Mouse (Mus musculus) limb, embryonic 12.5 days (tissue): ENCODE data around the gene Wwc2. TPM values are rescaled to one million over a fixed set of nuclear protein-coding genes. Genes with fewer than 3 reads are reported as not detected.

ENCODE experiments used
- ATAC-seq: fragments of 200-750 bp; cut with Nextera tagmentation; 2 replicates; pipeline ENCODE4 v1.8.0; 2017; ENCODE audit warnings: low read depth, moderate TSS enrichment; ENCODE audit not compliant: insufficient number of reproducible peaks, insufficient read depth, low FRiP score, low TSS enrichment
- H3K27ac ChIP-seq: fragments of 300-500 bp; sonication (generic); 2 replicates; pipeline ENCODE4 v1.5.1; 2016; ENCODE audit warnings: mild to moderate bottlenecking, moderate library complexity
- H3K27me3 ChIP-seq: fragments of 300-500 bp; sonication (generic); 2 replicates; pipeline ENCODE4 v1.6.1; 2016; ENCODE audit warnings: mild to moderate bottlenecking, moderate library complexity
- H3K36me3 ChIP-seq: fragments of 300-500 bp; sonication (generic); 2 replicates; pipeline ENCODE4 v1.6.1; 2016; ENCODE audit warnings: mild to moderate bottlenecking, moderate library complexity
- H3K4me1 ChIP-seq: fragments of 300-500 bp; sonication (generic); replicated peaks from 2 replicates; pipeline ENCODE4 v1.6.1; 2016
- H3K4me2 ChIP-seq: fragments of 300-500 bp; sonication (generic); 2 replicates; pipeline ENCODE4 v1.6.1; 2016; ENCODE audit warnings: mild to moderate bottlenecking, moderate library complexity
- H3K4me3 ChIP-seq: fragments of 300-500 bp; sonication (generic); replicated peaks from 2 replicates; pipeline ENCODE4 v1.5.1; 2016; ENCODE audit warnings: mild to moderate bottlenecking
- H3K9ac ChIP-seq: fragments of 300-500 bp; sonication (generic); replicated peaks from 2 replicates; pipeline ENCODE4 v1.6.1; 2016; ENCODE audit warnings: mild to moderate bottlenecking, moderate library complexity
- H3K9me3 ChIP-seq: fragments of 300-500 bp; sonication (generic); 2 replicates; pipeline ENCODE4 v1.6.1; 2016; ENCODE audit warnings: mild to moderate bottlenecking, moderate library complexity
- WGBS: fragments of 180-500 bp; shearing (Covaris S2); methylation state at CpG from one replicate; pipeline ENCODE4 v1.1.7; 2016; 5-methylcytosine and 5-hydroxymethylcytosine counted together
- polyA plus RNA-seq: library from polyadenylated mRNA; unstranded; fragments of >200 nt; fragmentation: Nextera tagmentation; extraction: Ambion mirVana; gene quantifications from 2 replicates; pipeline ENCODE4 v1.2.1, GENCODE M21; 2016

Wwc2 gene
- polyA plus RNA-seq, 1 experiment from 2014 or later = 17.0 TPM

- no peaks in the 10 kb centered on the region for H3K36me3 ChIP-seq
- no peaks in the 10 kb centered on the region for H3K27me3 ChIP-seq
- ATAC-seq = no peak
- H3K9ac ChIP-seq = no peak overlapping the region
- no peak overlapping the region for H3K4me3 ChIP-seq
- no peak overlapping the region for H3K4me2 ChIP-seq
- H3K27ac ChIP-seq = peak overlapping the region; percentile 51
- no peaks in the 10 kb centered on the region for H3K9me3 ChIP-seq
- WGBS = 74% methylated on average over 10 of the region's 10 CpGs
- peaks cover 20% of the 10 kb centered on the region for H3K4me1 ChIP-seq
Measured at GRCm38 (mm10) chr8:47939933-47940870, 50.5 kb downstream of the Wwc2 start.

GRCm38 (mm10) chr8:47939217-47939616, 51.5 kb downstream of the Wwc2 start:
- no peaks in the 10 kb centered on the region for H3K36me3 ChIP-seq
- peaks cover 27% of the 10 kb centered on the region for H3K4me1 ChIP-seq
- H3K9me3 ChIP-seq = no peaks in the 10 kb centered on the region
- no peak overlapping the region for H3K27ac ChIP-seq
- no peak overlapping the region for H3K4me2 ChIP-seq
- no peak overlapping the region for H3K9ac ChIP-seq
- H3K27me3 ChIP-seq = no peaks in the 10 kb centered on the region
- no peak for ATAC-seq
- WGBS = 94% methylated on average over 7 of the region's 7 CpGs
- no peak overlapping the region for H3K4me3 ChIP-seq

- 30% methylated on average over 9 of the region's 9 CpGs for WGBS
- H3K4me1 ChIP-seq = peaks cover 49% of the 10 kb centered on the region
- no peaks in the 10 kb centered on the region for H3K9me3 ChIP-seq
- ATAC-seq = no peak
- no peaks in the 10 kb centered on the region for H3K27me3 ChIP-seq
- no peak overlapping the region; the same call in 1 of the 2 replicates for H3K27ac ChIP-seq
- no peak overlapping the region for H3K4me3 ChIP-seq
- H3K4me2 ChIP-seq = no peak overlapping the region
- H3K9ac ChIP-seq = no peak overlapping the region
- no peaks in the 10 kb centered on the region for H3K36me3 ChIP-seq
Measured at GRCm38 (mm10) chr8:47936386-47936785, 54.3 kb downstream of the Wwc2 start.

GRCm38 (mm10) chr8:47935461-47935860, 55.3 kb downstream of the Wwc2 start:
- 84% methylated on average over 5 of the region's 5 CpGs for WGBS
- peaks cover 45% of the 10 kb centered on the region for H3K4me1 ChIP-seq

GRCm38 (mm10) chr8:47933087-47933486, 57.6 kb downstream of the Wwc2 start:
- no peaks in the 10 kb centered on the region for H3K36me3 ChIP-seq
- H3K27ac ChIP-seq = no peak overlapping the region
- H3K27me3 ChIP-seq = no peaks in the 10 kb centered on the region
- no peak for ATAC-seq
- H3K4me3 ChIP-seq = no peak overlapping the region
- no peak overlapping the region for H3K4me2 ChIP-seq
- no peak overlapping the region for H3K9ac ChIP-seq
- H3K4me1 ChIP-seq = peaks cover 46% of the 10 kb centered on the region
- H3K9me3 ChIP-seq = no peaks in the 10 kb centered on the region
- 94% methylated on average over 3 of the region's 3 CpGs for WGBS

More at GRCm38 (mm10) chr8:47935461-47935860, 55.3 kb downstream of the Wwc2 start:
- Histone ChIP-seq H3K4me3 (no peak overlapping the region), H3K36me3 (no peaks in the 10 kb centered on the region), H3K27me3 (no peaks in the 10 kb centered on the region), H3K4me2 (no peak overlapping the region), H3K27ac (no peak overlapping the region), H3K9me3 (no peaks in the 10 kb centered on the region), H3K9ac (no peak overlapping the region)
- ATAC-seq = no peak

GRCm38 (mm10) chr8:47932028-47932790, 58.5 kb downstream of the Wwc2 start:
- 56% methylated on average over 16 of the region's 16 CpGs for WGBS
- no peaks in the 10 kb centered on the region for H3K36me3 ChIP-seq
- H3K4me1 ChIP-seq = peaks cover 46% of the 10 kb centered on the region
- H3K9ac ChIP-seq = no peak overlapping the region
- peak overlapping the region; percentile 17; the same call in 1 of the 2 replicates for H3K4me2 ChIP-seq
- peak overlapping the region; percentile 77 for H3K27ac ChIP-seq
- H3K9me3 ChIP-seq = no peaks in the 10 kb centered on the region
- no peaks in the 10 kb centered on the region for H3K27me3 ChIP-seq
- H3K4me3 ChIP-seq = no peak overlapping the region
- ATAC-seq = peak; percentile 75

- Histone ChIP-seq H3K4me2 (no peak overlapping the region), H3K36me3 (no peaks in the 10 kb centered on the region), H3K4me3 (no peak overlapping the region), H3K4me1 (peaks cover 46% of the 10 kb centered on the region), H3K27me3 (no peaks in the 10 kb centered on the region), H3K9me3 (no peaks in the 10 kb centered on the region), H3K27ac (no peak overlapping the region), H3K9ac (no peak overlapping the region)
- WGBS = 72% methylated on average over 7 of the region's 7 CpGs
- no peak for ATAC-seq
Measured at GRCm38 (mm10) chr8:47931371-47931770, 59.4 kb downstream of the Wwc2 start.

GRCm38 (mm10) chr8:47929615-47930014, 61.1 kb downstream of the Wwc2 start:
- H3K4me2 ChIP-seq = no peak overlapping the region
- H3K36me3 ChIP-seq = no peaks in the 10 kb centered on the region
- no peak overlapping the region for H3K4me3 ChIP-seq
- no peak overlapping the region for H3K9ac ChIP-seq
- peaks cover 33% of the 10 kb centered on the region for H3K4me1 ChIP-seq
- ATAC-seq = no peak
- H3K27me3 ChIP-seq = no peaks in the 10 kb centered on the region
- H3K27ac ChIP-seq = no peak overlapping the region
- 93% methylated on average over 12 of the region's 12 CpGs for WGBS
- H3K9me3 ChIP-seq = no peaks in the 10 kb centered on the region

- Histone ChIP-seq H3K27me3 (no peaks in the 10 kb centered on the region), H3K4me1 (peaks cover 24% of the 10 kb centered on the region), H3K4me3 (no peak overlapping the region), H3K9me3 (no peaks in the 10 kb centered on the region), H3K36me3 (no peaks in the 10 kb centered on the region), H3K27ac (no peak overlapping the region), H3K4me2 (no peak overlapping the region), H3K9ac (no peak overlapping the region)
- ATAC-seq = no peak
- 81% methylated on average over 12 of the region's 12 CpGs for WGBS
Measured at GRCm38 (mm10) chr8:47928604-47929185, 62.0 kb downstream of the Wwc2 start.

GRCm38 (mm10) chr8:47924921-47925320, 65.8 kb downstream of the Wwc2 start:
- Histone ChIP-seq H3K4me1 (no peaks in the 10 kb centered on the region), H3K4me2 (no peak overlapping the region), H3K36me3 (peaks cover 5% of the 10 kb centered on the region), H3K9ac (no peak overlapping the region), H3K4me3 (no peak overlapping the region), H3K9me3 (no peaks in the 10 kb centered on the region), H3K27ac (no peak overlapping the region), H3K27me3 (no peaks in the 10 kb centered on the region)
- ATAC-seq = no peak
- 76% methylated on average over 6 of the region's 6 CpGs for WGBS

GRCm38 (mm10) chr8:47922816-47923215, 67.9 kb downstream of the Wwc2 start:
- no peak overlapping the region for H3K9ac ChIP-seq
- WGBS = 66% methylated on average over 10 of the region's 10 CpGs
- ATAC-seq = no peak

More at GRCm38 (mm10) chr8:47922816-47923215, 67.9 kb downstream of the Wwc2 start:
- Histone ChIP-seq H3K27me3 (no peaks in the 10 kb centered on the region), H3K27ac (no peak overlapping the region), H3K4me1 (no peaks in the 10 kb centered on the region), H3K4me3 (no peak overlapping the region), H3K9me3 (no peaks in the 10 kb centered on the region), H3K36me3 (peaks cover 15% of the 10 kb centered on the region), H3K4me2 (no peak overlapping the region)
